Mouse (Mus musculus) brain, embryonic 14.5 days (tissue): ENCODE measurements around the gene Tbx1.

ENCODE experiments used
- CTCF ChIP-seq: fragments of 200-500 bp; IDR thresholded peaks from 2 replicates; pipeline ENCODE4 v1.5.1; 2012; ENCODE audit warnings: inconsistent platforms, mild to moderate bottlenecking, moderate library complexity, borderline replicate concordance; ENCODE audit not compliant: insufficient read depth, insufficient read length; ENCODE audit errors: extremely low read depth
- POLR2A ChIP-seq: fragments of 200-500 bp; IDR thresholded peaks from 2 replicates; pipeline ENCODE4 v1.6.1; 2012; ENCODE audit warnings: mild to moderate bottlenecking, inconsistent platforms, borderline replicate concordance; ENCODE audit not compliant: poor library complexity, insufficient read depth, insufficient read length, severe bottlenecking; ENCODE audit errors: extremely low read depth

DNA sequence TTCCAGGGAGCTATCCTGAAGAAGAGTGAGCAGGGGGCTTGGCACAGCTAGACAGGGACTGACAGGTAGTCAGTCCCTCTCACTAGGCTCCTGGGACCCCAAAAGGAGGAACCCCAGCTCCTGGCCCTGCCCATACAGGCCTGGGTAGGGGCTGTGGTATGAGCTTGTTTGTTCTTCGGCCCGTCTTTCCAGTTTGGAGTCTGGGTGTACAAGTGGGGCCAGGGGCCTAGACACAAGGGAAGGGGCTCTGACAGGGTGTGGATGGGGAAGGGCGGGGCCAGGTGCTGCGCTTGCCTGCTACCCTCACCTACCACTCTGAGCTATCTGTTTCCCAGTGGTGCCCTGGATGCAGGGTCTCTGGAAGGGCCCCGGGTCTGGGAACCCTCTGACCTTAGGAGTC, 15.2 kb upstream of the Tbx1 start:
- TF ChIP-seq POLR2A = no peak
- TF ChIP-seq CTCF = no peak
